Mouse (Mus musculus) neural tube, embryonic 15.5 days (tissue): ENCODE data around the gene Kcnq4. TPM values are rescaled to one million over a fixed set of nuclear protein-coding genes. Genes with fewer than 3 reads are reported as not detected.

ENCODE experiments used
- ATAC-seq: fragments of 200-750 bp; cut with Nextera tagmentation; 2 replicates; pipeline ENCODE4 v1.8.0; 2017; ENCODE audit warnings: mild to moderate bottlenecking, moderate TSS enrichment, moderate library complexity; ENCODE audit not compliant: low FRiP score
- H3K27ac ChIP-seq: fragments of 300-500 bp; sonication (generic); replicated peaks from 2 replicates; pipeline ENCODE4 v1.5.1; 2015; ENCODE audit warnings: mild to moderate bottlenecking, inconsistent platforms
- H3K27me3 ChIP-seq: fragments of 300-500 bp; sonication (generic); replicated peaks from 2 replicates; pipeline ENCODE4 v1.6.1; 2015; ENCODE audit warnings: inconsistent platforms
- H3K36me3 ChIP-seq: fragments of 300-500 bp; sonication (generic); 2 replicates; pipeline ENCODE4 v1.6.1; 2015; ENCODE audit warnings: inconsistent platforms
- H3K4me1 ChIP-seq: fragments of 300-500 bp; sonication (generic); 2 replicates; pipeline ENCODE4 v1.6.1; 2015; ENCODE audit warnings: inconsistent platforms
- H3K4me2 ChIP-seq: fragments of 300-500 bp; sonication (generic); 2 replicates; pipeline ENCODE4 v1.6.1; 2015; ENCODE audit warnings: inconsistent platforms, mild to moderate bottlenecking, moderate library complexity
- H3K4me3 ChIP-seq: fragments of 300-500 bp; sonication (generic); replicated peaks from 2 replicates; pipeline ENCODE4 v1.5.1; 2015; ENCODE audit warnings: mild to moderate bottlenecking, inconsistent platforms
- H3K9ac ChIP-seq: fragments of 300-500 bp; sonication (generic); replicated peaks from 2 replicates; pipeline ENCODE4 v1.6.1; 2015; ENCODE audit warnings: mild to moderate bottlenecking, inconsistent platforms
- H3K9me3 ChIP-seq: fragments of 300-500 bp; sonication (generic); replicated peaks from 2 replicates; pipeline ENCODE4 v1.6.1; 2016; ENCODE audit warnings: inconsistent platforms
- WGBS: fragments of 180-500 bp; shearing (Covaris S2); methylation state at CpG from one replicate; pipeline ENCODE4 v1.1.7; 2015; ENCODE audit warnings: mixed read lengths; 5-methylcytosine and 5-hydroxymethylcytosine counted together
- polyA plus RNA-seq: library from polyadenylated mRNA; unstranded; fragments of >200 nt; fragmentation: Nextera tagmentation; extraction: Ambion mirVana; gene quantifications from 2 replicates; pipeline ENCODE4 v1.2.1, GENCODE M21; 2015

The Kcnq4 gene
- polyA plus RNA-seq, 1 experiment from 2014 or later: 6.7 TPM

- ATAC-seq: no peak
- peaks cover under 1% of the 10 kb centered on the region; the same call in 1 of the 2 replicates for H3K4me1 ChIP-seq
- peaks cover 9% of the 10 kb centered on the region for H3K27me3 ChIP-seq
- no peak overlapping the region for H3K4me3 ChIP-seq
- H3K36me3 ChIP-seq: no peaks in the 10 kb centered on the region
- H3K9ac ChIP-seq: no peak overlapping the region
- no peaks in the 10 kb centered on the region for H3K9me3 ChIP-seq
- no peak overlapping the region for H3K4me2 ChIP-seq
- WGBS: 45% methylated on average over 10 of the region's 10 CpGs
- H3K27ac ChIP-seq: no peak overlapping the region
Observed at GRCm38 (mm10) chr4:120692717-120693116, 55.7 kb downstream of the Kcnq4 start.

DNA sequence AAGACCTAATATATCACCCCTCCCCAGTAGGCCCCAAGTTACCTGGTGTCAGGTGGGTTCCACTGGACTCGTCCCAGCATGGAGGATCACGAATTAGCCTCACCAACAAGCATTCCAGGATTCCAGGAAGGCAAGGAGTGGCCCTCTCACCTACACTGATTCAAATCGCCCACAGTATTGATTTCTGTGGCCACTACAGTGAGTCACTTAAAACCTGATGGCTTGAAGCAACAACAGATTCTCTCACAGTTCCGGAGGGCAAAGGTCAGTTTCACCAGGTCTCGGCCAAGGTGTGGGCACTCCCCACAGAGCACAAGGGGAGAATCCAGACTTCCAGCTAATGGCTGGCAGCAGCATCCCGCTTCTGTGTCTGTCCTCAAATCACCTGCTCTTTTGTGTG lies 59.1 kb downstream of the Kcnq4 start:
- Histone ChIP-seq H3K27ac (no peak overlapping the region), H3K36me3 (no peaks in the 10 kb centered on the region), H3K9ac (no peak overlapping the region), H3K4me3 (no peak overlapping the region), H3K4me1 (peaks cover 2% of the 10 kb centered on the region; the same call in 1 of the 2 replicates), H3K27me3 (no peaks in the 10 kb centered on the region), H3K9me3 (no peaks in the 10 kb centered on the region), H3K4me2 (no peak overlapping the region)
- no peak for ATAC-seq
- WGBS: 75% methylated on average over 6 of the region's 6 CpGs

DNA sequence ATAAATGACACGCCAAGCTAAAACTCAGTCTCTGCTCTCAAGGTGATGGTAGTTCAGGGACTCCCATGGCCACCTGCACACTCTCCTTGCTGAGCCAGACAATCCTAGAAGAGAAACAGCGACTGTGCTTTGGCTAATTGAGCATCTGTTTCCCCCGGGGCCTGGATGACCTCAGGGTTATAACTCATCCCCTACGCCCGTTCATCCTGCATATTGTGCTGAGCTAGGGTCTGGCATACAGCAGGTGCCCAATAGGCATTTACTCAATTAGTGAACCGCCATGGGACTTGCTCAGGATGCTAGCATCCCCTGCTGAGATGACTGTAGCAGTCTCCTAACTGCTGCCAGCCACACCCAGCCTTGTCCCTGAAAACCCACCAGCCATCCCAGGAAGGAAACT lies 61.1 kb downstream of the Kcnq4 start:
- ATAC-seq: no peak
- WGBS: 17% methylated on average over 6 of the region's 6 CpGs

GRCm38 (mm10) chr4:120683278-120683997 lies 65.0 kb downstream of the Kcnq4 start:
- WGBS: 51% methylated on average over 9 of the region's 9 CpGs
- Histone ChIP-seq H3K4me1 (peaks cover 2% of the 10 kb centered on the region; the same call in 1 of the 2 replicates), H3K27ac (no peak overlapping the region), H3K4me3 (no peak overlapping the region), H3K9ac (no peak overlapping the region), H3K4me2 (no peak overlapping the region), H3K36me3 (no peaks in the 10 kb centered on the region), H3K27me3 (no peaks in the 10 kb centered on the region), H3K9me3 (no peaks in the 10 kb centered on the region)
- ATAC-seq: no peak

More for the DNA sequence above, 61.1 kb downstream of the Kcnq4 start:
- Histone ChIP-seq H3K4me2 (no peak overlapping the region), H3K4me1 (peaks cover 2% of the 10 kb centered on the region; the same call in 1 of the 2 replicates), H3K27me3 (no peaks in the 10 kb centered on the region), H3K4me3 (no peak overlapping the region), H3K9me3 (no peaks in the 10 kb centered on the region), H3K9ac (no peak overlapping the region), H3K36me3 (no peaks in the 10 kb centered on the region), H3K27ac (no peak overlapping the region)

- 40% methylated on average over 10 of the region's 10 CpGs for whole genome bisulfite sequencing
- Histone ChIP-seq H3K27ac (no peak overlapping the region), H3K4me3 (no peak overlapping the region), H3K4me1 (peaks cover under 1% of the 10 kb centered on the region; the same call in 1 of the 2 replicates), H3K4me2 (no peak overlapping the region), H3K36me3 (no peaks in the 10 kb centered on the region), H3K27me3 (no peaks in the 10 kb centered on the region), H3K9me3 (no peaks in the 10 kb centered on the region), H3K9ac (no peak overlapping the region)
- no peak for ATAC-seq
Observed at GRCm38 (mm10) chr4:120682168-120682567, 66.2 kb downstream of the Kcnq4 start.

DNA sequence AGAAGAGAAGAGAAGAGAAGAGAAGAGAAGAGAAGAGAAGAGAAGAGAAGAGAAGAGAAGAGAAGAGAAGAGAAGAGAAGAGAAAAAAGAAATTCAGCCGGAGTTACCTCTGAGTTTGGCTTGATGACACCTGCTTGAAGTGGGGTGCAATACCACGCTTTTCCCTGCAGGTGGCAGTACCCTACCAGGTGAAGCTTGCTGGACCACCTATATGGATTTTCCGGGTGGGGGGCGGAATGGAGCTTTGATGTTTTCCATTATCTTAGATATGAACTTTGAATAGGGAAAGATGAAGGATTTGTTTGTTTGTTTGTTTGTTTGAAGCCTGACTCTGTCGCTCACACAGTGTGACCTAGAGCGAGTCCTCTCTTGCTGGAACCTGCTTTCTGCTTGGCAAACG lies 67.5 kb downstream of the Kcnq4 start:
- no peak for ATAC-seq
- WGBS: 58% methylated on average over 7 of the region's 7 CpGs
- H3K4me1 ChIP-seq: no peaks in the 10 kb centered on the region
- no peak overlapping the region for H3K4me3 ChIP-seq
- no peaks in the 10 kb centered on the region for H3K36me3 ChIP-seq
- no peak overlapping the region for H3K27ac ChIP-seq
- no peaks in the 10 kb centered on the region for H3K9me3 ChIP-seq
- no peaks in the 10 kb centered on the region for H3K27me3 ChIP-seq
- no peak overlapping the region for H3K4me2 ChIP-seq
- H3K9ac ChIP-seq: no peak overlapping the region

DNA sequence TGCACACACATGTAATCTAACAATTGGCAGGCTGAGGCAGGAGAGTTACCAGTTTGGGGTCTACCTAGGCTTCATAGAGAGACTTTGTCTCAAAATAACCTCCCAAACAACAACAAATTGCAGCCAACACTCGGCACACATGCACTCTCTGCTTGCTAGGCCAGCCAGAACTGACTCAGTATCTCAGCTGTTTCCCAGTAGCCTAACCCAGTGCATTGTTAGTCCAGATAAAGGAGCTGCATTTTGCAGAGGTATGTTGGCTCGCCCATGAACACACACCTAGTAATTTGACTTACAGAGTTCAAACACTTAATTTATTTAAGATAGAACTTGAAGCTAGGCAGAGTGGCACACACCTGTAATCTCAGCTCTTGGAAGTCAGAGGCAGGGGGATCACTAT lies 72.8 kb downstream of the Kcnq4 start:
- no peak for ATAC-seq
- no peak overlapping the region for H3K4me2 ChIP-seq
- no peaks in the 10 kb centered on the region for H3K36me3 ChIP-seq
- WGBS: 69% methylated on average over 2 of the region's 2 CpGs
- no peaks in the 10 kb centered on the region for H3K4me1 ChIP-seq
- no peaks in the 10 kb centered on the region for H3K9me3 ChIP-seq
- H3K4me3 ChIP-seq: no peak overlapping the region
- no peaks in the 10 kb centered on the region; the same call in 1 of the 2 replicates for H3K27me3 ChIP-seq
- no peak overlapping the region for H3K27ac ChIP-seq
- H3K9ac ChIP-seq: no peak overlapping the region

DNA sequence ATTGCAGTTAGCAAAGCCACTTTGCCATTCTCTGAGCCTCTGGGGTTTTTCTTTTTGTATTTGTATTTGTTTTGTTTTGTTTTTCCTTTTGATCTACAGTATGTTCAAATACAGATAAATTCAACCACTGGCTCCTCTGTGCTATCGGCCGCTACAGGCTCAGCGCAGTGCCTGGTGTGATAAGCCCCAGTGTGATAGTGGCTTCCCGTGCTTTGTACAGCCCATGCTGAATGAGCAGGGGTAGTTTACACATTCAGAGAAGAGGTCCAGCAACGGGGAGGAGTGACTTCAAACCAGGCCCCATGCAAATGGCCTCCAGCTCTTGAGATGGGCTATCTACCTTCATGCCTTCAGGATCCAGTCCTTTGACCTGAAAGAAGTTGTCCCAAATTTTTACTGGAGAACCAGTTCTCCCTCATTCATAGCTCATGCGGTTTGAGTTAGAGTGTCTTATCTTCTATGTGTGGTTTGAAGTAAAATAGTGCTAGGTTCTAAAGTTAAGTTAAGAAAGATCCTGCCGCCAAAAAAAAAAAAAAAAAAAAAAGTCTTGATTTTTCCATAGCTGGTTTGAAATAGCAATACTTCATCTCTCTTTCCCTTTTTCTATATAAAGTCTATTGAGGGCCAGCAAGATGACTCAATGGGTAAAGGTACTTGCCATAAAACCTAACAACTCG lies 73.5 kb downstream of the Kcnq4 start:
- Histone ChIP-seq H3K4me2 (no peak overlapping the region), H3K27ac (no peak overlapping the region), H3K4me1 (no peaks in the 10 kb centered on the region), H3K9me3 (no peaks in the 10 kb centered on the region), H3K36me3 (no peaks in the 10 kb centered on the region), H3K27me3 (peaks cover 3% of the 10 kb centered on the region; the same call in 1 of the 2 replicates), H3K4me3 (no peak overlapping the region), H3K9ac (no peak overlapping the region)
- ATAC-seq: no peak
- 82% methylated on average over 8 of the region's 8 CpGs for WGBS

- Histone ChIP-seq H3K4me2 (no peak overlapping the region), H3K9me3 (no peaks in the 10 kb centered on the region), H3K27ac (no peak overlapping the region), H3K9ac (no peak overlapping the region), H3K4me3 (no peak overlapping the region), H3K36me3 (no peaks in the 10 kb centered on the region), H3K4me1 (no peaks in the 10 kb centered on the region), H3K27me3 (peaks cover 13% of the 10 kb centered on the region)
- ATAC-seq: no peak
- WGBS: 86% methylated on average over 3 of the region's 3 CpGs
Observed at GRCm38 (mm10) chr4:120673606-120674005, 74.8 kb downstream of the Kcnq4 start.

- WGBS: 54% methylated on average over 12 of the region's 12 CpGs
- no peak overlapping the region for H3K27ac ChIP-seq
Observed at GRCm38 (mm10) chr4:120671046-120671445, 77.4 kb downstream of the Kcnq4 start.

GRCm38 (mm10) chr4:120669585-120669984 lies 78.8 kb downstream of the Kcnq4 start:
- no peaks in the 10 kb centered on the region for H3K36me3 ChIP-seq
- H3K9me3 ChIP-seq: no peaks in the 10 kb centered on the region
- H3K9ac ChIP-seq: no peak overlapping the region
- 78% methylated on average over 5 of the region's 5 CpGs for WGBS
- no peak overlapping the region for H3K4me2 ChIP-seq
- H3K27ac ChIP-seq: no peak overlapping the region
- peaks cover 39% of the 10 kb centered on the region for H3K27me3 ChIP-seq
- ATAC-seq: no peak
- H3K4me1 ChIP-seq: peaks cover 25% of the 10 kb centered on the region
- H3K4me3 ChIP-seq: no peak overlapping the region

More at GRCm38 (mm10) chr4:120671046-120671445, 77.4 kb downstream of the Kcnq4 start:
- no peak for ATAC-seq
- Histone ChIP-seq H3K4me3 (no peak overlapping the region), H3K9ac (no peak overlapping the region), H3K27me3 (peaks cover 35% of the 10 kb centered on the region), H3K36me3 (no peaks in the 10 kb centered on the region), H3K4me1 (peaks cover 17% of the 10 kb centered on the region), H3K4me2 (no peak overlapping the region), H3K9me3 (no peaks in the 10 kb centered on the region)

GRCm38 (mm10) chr4:120668551-120668950 lies 79.9 kb downstream of the Kcnq4 start:
- no peak for ATAC-seq
- Histone ChIP-seq H3K27ac (no peak overlapping the region), H3K4me3 (no peak overlapping the region), H3K36me3 (no peaks in the 10 kb centered on the region), H3K4me1 (peaks cover 25% of the 10 kb centered on the region), H3K9ac (no peak overlapping the region), H3K27me3 (peaks cover 39% of the 10 kb centered on the region), H3K9me3 (no peaks in the 10 kb centered on the region), H3K4me2 (no peak overlapping the region)
- 88% methylated on average over 4 of the region's 4 CpGs for WGBS
